Mouse (Mus musculus): ENCODE data around the gene Msi2. TPM values are rescaled to one million over a fixed set of nuclear protein-coding genes. Genes with fewer than 3 reads are reported as not detected.

Gene Msi2
- total RNA-seq, 1 experiment from 2014 or later, result 189 TPM

- no peak for DNase-seq
Measured at GRCm38 (mm10) chr11:88634627-88635026, 83.7 kb downstream of the Msi2 start.

- DNase-seq, result no peak
Measured at GRCm38 (mm10) chr11:88631932-88632230, 86.4 kb downstream of the Msi2 start.

- no peak for DNase-seq
Measured at GRCm38 (mm10) chr11:88631084-88631931, 87.0 kb downstream of the Msi2 start.

DNA sequence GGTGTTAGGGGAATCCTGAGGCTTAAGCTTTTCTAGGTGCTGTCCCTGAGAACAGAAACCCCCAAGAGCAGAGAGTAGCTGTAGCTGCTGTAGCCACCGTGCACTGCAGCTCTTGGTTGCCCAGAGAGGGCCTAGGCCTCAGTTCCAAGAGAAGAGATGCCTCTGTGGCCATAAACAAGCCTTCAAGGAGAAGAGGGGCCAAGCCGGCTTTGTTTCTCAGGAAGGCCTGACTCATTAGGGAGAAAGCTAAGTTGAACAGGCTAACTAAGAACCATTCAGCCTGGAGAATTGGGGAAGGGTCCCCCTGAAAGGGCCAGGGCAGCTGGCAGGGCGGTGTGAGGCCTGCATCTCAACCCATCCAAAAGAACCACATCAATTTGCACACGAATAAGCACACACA is 88.7 kb downstream of the Msi2 start:
- DNase-seq, result no peak

DNA sequence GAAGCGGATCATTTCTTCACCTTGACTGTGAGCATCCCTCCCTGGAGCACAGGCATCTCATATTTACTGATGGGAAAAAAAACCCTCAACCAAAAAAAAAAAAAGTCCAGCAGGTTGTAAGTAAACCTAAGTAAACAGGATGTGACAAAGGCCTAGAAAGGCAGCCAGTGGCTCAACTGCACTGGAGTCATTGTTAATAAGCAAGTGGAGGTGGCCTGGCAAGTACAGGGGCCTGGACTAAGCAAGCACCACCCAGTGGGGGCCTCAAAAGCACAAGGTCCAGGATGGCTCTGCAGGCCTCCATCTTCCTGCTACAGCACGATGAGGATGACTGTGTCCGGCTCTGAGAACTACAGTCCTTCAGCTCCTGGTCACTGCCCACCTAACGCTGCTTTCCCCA is 89.1 kb downstream of the Msi2 start:
- no peak for DNase-seq

DNA sequence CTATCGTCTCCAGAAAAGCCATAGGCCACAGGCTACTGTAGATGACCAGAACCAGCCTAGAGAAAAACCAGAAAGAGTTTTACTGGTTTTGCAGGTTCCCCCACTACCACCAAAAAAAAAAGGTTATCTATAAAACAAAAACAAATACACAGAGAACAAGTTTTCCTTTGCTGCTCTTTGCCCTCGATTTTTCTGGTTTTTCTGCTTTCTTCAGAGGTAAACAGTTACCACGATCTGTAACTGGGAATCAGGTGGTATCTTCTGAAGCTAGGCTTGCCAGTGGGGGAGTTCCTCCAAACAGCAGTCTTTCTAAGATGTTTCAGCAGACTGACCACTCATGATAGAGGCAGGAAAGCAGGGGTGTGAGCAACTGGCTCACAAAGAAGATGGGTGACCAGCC is 89.6 kb downstream of the Msi2 start:
- no peak for DNase-seq

DNA sequence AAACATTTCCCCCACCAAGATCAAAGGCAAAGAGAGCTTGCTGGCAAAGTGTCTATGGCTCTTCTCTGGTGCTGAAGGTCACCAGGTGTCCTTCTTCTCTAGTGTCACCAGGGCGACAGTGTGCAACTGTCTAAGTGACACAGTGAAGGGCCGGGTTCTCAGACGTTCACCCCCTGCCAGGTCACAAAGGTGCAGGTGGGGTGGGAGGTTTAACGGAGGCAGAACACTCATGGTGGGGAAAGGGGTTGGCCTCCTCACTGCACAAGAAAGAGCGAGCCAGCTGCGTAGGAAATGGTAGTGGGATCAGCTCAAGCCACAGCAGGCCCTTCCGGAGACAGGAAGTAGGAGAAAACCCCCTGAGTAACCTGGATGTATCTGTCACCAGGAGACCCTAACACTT is 91.0 kb downstream of the Msi2 start:
- no peak for DNase-seq

- DNase-seq, result peak; percentile 59
Measured at GRCm38 (mm10) chr11:88626576-88626975, 91.7 kb downstream of the Msi2 start.

DNA sequence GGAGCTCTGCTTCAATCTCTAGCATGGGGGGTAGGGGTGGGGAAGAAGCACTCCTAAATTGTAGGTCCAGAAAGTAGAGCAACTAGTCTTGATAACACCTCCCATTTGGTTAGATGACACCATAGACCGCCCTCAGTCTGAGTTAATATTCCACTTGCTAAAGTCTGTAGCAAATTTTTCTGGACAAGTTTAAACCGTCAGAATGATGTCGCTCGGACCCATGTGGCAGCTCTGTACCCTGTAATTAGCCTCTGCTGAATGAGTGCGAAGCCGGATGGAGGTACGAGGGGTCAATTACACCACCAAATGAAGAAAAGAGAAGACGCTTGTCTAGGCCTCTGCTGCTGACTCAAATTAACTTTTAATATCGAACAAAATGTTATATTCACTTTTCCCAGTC is 92.3 kb downstream of the Msi2 start:
- no peak for DNase-seq

DNA sequence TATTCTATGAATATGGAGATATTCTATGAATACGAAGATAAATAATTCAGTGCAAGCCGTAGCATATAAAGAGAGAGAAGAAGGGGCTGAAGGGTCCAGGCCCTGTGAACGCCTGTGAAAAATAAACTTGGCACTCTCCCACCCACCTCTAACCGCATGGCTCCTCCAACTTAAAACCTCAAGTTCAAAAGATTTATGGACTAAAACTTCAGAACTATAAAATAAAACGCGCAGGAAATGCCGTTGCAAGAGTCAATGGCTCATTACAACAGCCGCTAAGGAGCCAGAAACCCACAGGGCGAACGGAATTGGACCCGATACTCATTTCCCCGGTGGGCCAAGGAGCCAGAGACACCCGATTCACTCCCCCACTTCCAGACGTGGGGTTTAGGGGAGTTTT is 93.2 kb downstream of the Msi2 start:
- no peak for DNase-seq

DNA sequence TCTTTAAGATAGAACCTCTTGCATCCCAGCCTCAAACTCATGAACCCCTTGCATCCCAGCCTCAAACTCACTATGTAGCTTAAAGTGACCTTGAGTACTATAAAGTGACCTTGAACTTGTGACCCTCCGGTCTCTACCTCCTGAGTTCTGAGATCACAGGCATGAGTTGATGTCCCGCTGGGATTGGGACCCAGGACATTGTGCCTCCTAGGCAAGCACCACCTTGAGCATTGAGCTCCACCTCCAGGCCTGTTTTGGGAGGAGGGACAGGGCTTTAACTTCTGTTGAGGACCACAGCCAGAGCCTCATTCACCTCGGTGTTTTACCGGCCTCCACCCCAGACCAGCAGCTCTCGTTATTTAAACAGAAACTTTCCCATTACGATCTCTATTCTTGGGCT is 93.7 kb downstream of the Msi2 start:
- no peak for DNase-seq

DNA sequence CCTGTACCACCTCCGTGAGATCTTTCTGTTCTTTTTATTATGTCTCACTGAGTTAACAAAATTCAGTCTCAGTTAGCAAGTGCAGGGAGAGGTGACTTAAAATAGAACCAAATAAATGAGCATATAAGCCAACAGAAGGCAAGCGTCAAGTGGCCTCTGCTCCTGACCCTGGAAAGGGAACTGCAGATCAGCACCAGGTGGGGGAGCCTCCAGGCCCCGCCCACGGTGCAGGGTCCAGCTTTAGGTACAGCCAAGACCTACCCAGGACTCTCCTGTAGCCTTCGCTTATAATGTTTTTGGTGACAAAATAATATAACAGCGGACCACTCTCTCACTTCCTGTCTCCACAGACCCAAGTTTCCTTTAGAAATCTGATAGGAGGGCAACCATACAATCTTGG is 94.6 kb downstream of the Msi2 start:
- no peak for DNase-seq

GRCm38 (mm10) chr11:88622496-88622895 is 95.8 kb downstream of the Msi2 start:
- no peak for DNase-seq

- DNase-seq, result no peak
Measured at GRCm38 (mm10) chr11:88621789-88622188, 96.5 kb downstream of the Msi2 start.

- DNase-seq, result no peak
Measured at GRCm38 (mm10) chr11:88620158-88620973, 97.9 kb downstream of the Msi2 start.

- DNase-seq, result no peak
Measured at GRCm38 (mm10) chr11:88619468-88620157, 98.7 kb downstream of the Msi2 start.

DNA sequence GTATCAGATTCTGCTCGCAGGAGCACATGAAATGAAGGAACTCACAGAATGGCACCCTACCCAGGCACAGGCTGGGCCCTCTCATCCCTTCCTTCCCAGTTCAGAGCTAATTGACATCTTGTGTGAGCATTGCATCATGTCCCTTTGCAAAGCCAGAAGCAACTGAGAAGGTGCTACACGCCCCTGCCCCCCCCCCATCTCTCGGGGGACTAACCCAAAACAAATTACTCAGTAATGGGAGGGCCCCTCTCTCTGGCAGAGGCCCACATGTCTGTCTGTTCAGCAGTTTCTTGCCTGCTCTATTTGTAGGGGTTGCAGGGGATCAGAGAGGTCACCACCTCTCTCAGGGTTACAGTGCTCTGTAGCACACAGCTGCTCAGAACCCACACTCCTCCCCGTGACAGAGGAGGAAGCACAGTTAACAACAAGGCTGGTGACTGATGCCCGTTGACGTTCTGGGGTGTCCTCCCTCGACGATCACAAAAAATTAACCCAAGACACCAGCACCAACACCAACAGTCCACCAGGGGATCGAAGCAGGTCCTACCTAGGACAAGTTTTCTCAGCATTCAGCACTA is 99.5 kb downstream of the Msi2 start:
- no peak for DNase-seq

DNA sequence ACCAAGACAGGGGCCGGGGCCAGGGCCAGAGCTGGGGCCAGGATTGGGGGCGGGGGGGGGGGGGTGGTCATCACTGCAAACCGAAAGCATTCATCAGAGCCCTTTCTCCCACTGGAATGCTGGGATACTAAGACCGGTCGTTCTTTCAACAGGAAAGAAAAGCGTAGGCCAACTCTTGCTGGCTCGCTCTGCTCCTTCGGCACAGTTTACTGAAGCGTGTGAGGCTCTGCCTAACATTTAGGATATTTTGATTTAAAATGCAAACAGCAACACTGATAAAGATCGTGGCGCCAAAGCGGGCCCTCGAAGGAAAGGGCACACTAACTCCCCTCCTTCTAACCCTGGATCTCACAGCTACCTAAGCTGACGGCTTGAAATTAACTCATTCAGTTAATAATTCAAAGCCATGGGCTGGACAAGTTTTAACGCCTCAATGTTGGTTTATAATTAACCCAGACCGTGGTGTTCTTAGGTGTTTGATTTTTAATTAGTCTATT is 100.3 kb downstream of the Msi2 start:
- DNase-seq, result no peak

- DNase-seq, result no peak
Measured at GRCm38 (mm10) chr11:88617380-88617779, 100.9 kb downstream of the Msi2 start.

- DNase-seq, result no peak
Measured at GRCm38 (mm10) chr11:88614527-88615305, 103.6 kb downstream of the Msi2 start.

GRCm38 (mm10) chr11:88613771-88614526 is 104.4 kb downstream of the Msi2 start:
- no peak for DNase-seq
